Mouse (Mus musculus) heart, adult 11 months (tissue): ENCODE results near the gene Slc47a1.
"Not testable (repeated sequence)": the region's sequence is repeated elsewhere in the genome, so short reads cannot be mapped to it uniquely, and the experiment has no call there.

Source experiments
- DNase-seq: peaks from one replicate; pipeline ENCODE4 v3.0.0; 2022

The Slc47a1 gene

GRCm38 (mm10) chr11:61316864-61317263 lies 61.3 kb downstream of the Slc47a1 start:
- no peak for DNase-seq

- no peak for DNase-seq
These were observed 67.8 kb downstream of the Slc47a1 start for GRCm38 (mm10) chr11:61310321-61310720.

GRCm38 (mm10) chr11:61309831-61310230 lies 68.3 kb downstream of the Slc47a1 start:
- no peak for DNase-seq

GRCm38 (mm10) chr11:61307795-61308194 lies 70.3 kb downstream of the Slc47a1 start:
- no peak for DNase-seq

GRCm38 (mm10) chr11:61305377-61305776 lies 72.8 kb downstream of the Slc47a1 start:
- DNase-seq, result peak; percentile 81

GRCm38 (mm10) chr11:61304535-61304934 lies 73.6 kb downstream of the Slc47a1 start:
- not testable (repeated sequence) for DNase-seq

- DNase-seq, result peak; percentile 95
These were observed 77.3 kb downstream of the Slc47a1 start for GRCm38 (mm10) chr11:61300716-61301392.

GRCm38 (mm10) chr11:61300205-61300604 lies 77.9 kb downstream of the Slc47a1 start:
- DNase-seq, result peak; percentile 85

- peak; percentile 59 for DNase-seq
These were observed 80.2 kb downstream of the Slc47a1 start for GRCm38 (mm10) chr11:61297901-61298300.

- DNase-seq, result no peak
These were observed 80.8 kb downstream of the Slc47a1 start for GRCm38 (mm10) chr11:61297326-61297725.

GRCm38 (mm10) chr11:61296556-61296955 lies 81.6 kb downstream of the Slc47a1 start:
- DNase-seq, result no peak

GRCm38 (mm10) chr11:61295556-61295955 lies 82.6 kb downstream of the Slc47a1 start:
- DNase-seq, result peak; percentile 60

GRCm38 (mm10) chr11:61294431-61294830 lies 83.7 kb downstream of the Slc47a1 start:
- DNase-seq, result peak; percentile 66
